Mouse (Mus musculus): ENCODE measurements around the gene Cfap70. TPM values are rescaled to one million over a fixed set of nuclear protein-coding genes. Genes with fewer than 3 reads are reported as not detected.

Gene Cfap70
- total and polyA plus RNA-seq, 3 experiments = 0.11 TPM; not detected in 2

- Histone ChIP-seq H3K36me3 (ENCODE audit: control insufficient read depth in 1 of 2, insufficient read depth in 2 of 2, low read length in 2 of 2) (peaks cover 2 to 13% of the 10 kb centered on the region in 2 experiments; a peak in 3 of 4 replicates), H3K9me3 (replicated peaks; ENCODE audit: insufficient read depth, low read length) (no peaks in the 10 kb centered on the region)
- TF ChIP-seq UBTF (IDR thresholded peaks at IDR 0.05; ENCODE audit: borderline replicate concordance, insufficient read depth, low read depth, low read length) (peak; percentile 77; the same call in 1 of the 2 replicates), TBP (IDR thresholded peaks at IDR 0.05; ENCODE audit: low read depth, low read length) (peak; percentile 95), ELF1 (IDR thresholded peaks at IDR 0.05; ENCODE audit: low read depth, low read length) (peak; percentile 84), MAFK (IDR thresholded peaks at IDR 0.05; ENCODE audit: borderline replicate concordance, low read depth, low read length) (peak; percentile 56; the same call in 1 of the 2 replicates), MAZ (IDR thresholded peaks at IDR 0.05; ENCODE audit: low read depth, low read length) (peak; percentile 93), TAL1 (IDR thresholded peaks at IDR 0.05; ENCODE audit: low read length) (no peak), GATA1 (IDR thresholded peaks at IDR 0.05; ENCODE audit: low read depth, low read length) (no peak), MEF2A (IDR thresholded peaks at IDR 0.05; ENCODE audit: extremely low read depth, insufficient replicate concordance, low read depth, low read length, poor library complexity, severe bottlenecking) (0 out of 2 replicates have a peak, but pooled peaks have one; percentile 49), ZC3H11A (IDR thresholded peaks at IDR 0.05; ENCODE audit: low read depth, low read length) (peak; percentile 33; the same call in 1 of the 2 replicates), TCF12 (IDR thresholded peaks at IDR 0.05; ENCODE audit: low read depth, low read length) (peak; percentile 93), CHD1 (IDR thresholded peaks at IDR 0.05; ENCODE audit: low read depth, low read length) (no peak), GABPA (IDR thresholded peaks at IDR 0.05; ENCODE audit: low read depth, low read length) (no peak), KAT2A (conservative IDR thresholded peaks at IDR 0.05; ENCODE audit: low read depth, low read length) (peak; percentile 92), POLR2AphosphoS5 (IDR thresholded peaks at IDR 0.05; ENCODE audit: borderline replicate concordance, low read depth, low read length) (no peak), E2F4 (IDR thresholded peaks at IDR 0.05; ENCODE audit: borderline replicate concordance, low read depth, low read length) (peak; percentile 55; the same call in 1 of the 2 replicates), CHD2 (IDR thresholded peaks at IDR 0.05; ENCODE audit: low read length) (no peak), MAX (IDR thresholded peaks at IDR 0.05; ENCODE audit: low read length) (peak; percentile 88), ETS1 (IDR thresholded peaks at IDR 0.05; ENCODE audit: low read depth, low read length) (peak; percentile 62; the same call in 1 of the 2 replicates), SIN3A (IDR thresholded peaks at IDR 0.05; ENCODE audit: low read length) (peak; percentile 98), MYC (IDR thresholded peaks at IDR 0.05; ENCODE audit: low read depth, low read length) (peak; percentile 91), EP300 (IDR thresholded peaks at IDR 0.05; ENCODE audit: low read depth in 1 of 2, low read length in 2 of 2) (peak in 1 of 2 experiments; percentile 55; a peak in 2 of 4 replicates), RAD21 (IDR thresholded peaks at IDR 0.05; ENCODE audit: low read depth, low read length) (peak; percentile 26; the same call in 1 of the 2 replicates), HCFC1 (IDR thresholded peaks at IDR 0.05; ENCODE audit: low read depth, low read length) (peak; percentile 98), ZKSCAN1 (IDR thresholded peaks at IDR 0.05; ENCODE audit: low read depth, low read length) (0 out of 2 replicates have a peak, but pooled peaks have one; percentile 60), CTCF (IDR thresholded peaks at IDR 0.05 in 2 of 3, conservative IDR thresholded peaks at IDR 0.05 in 1 of 3; ENCODE audit: control insufficient read depth in 1 of 3, insufficient read depth in 1 of 3, low read depth in 2 of 3, low read length in 3 of 3, poor library complexity in 1 of 3, severe bottlenecking in 1 of 3) (peak in 2 of 3 experiments; percentile 53 to 61; a peak in 4 of 6 replicates), USF1 (IDR thresholded peaks at IDR 0.05; ENCODE audit: low read depth, low read length) (peak; percentile 38; the same call in 1 of the 2 replicates), JUND (IDR thresholded peaks at IDR 0.05; ENCODE audit: low read depth, low read length) (no peak), NELFE (IDR thresholded peaks at IDR 0.05; ENCODE audit: low read depth, low read length) (peak; percentile 90), ZNF384 (IDR thresholded peaks at IDR 0.05; ENCODE audit: low read depth, low read length) (0 out of 2 replicates have a peak, but pooled peaks have one; percentile 9), USF2 (IDR thresholded peaks at IDR 0.05; ENCODE audit: borderline replicate concordance in 1 of 2, insufficient read depth in 1 of 2, low read depth in 1 of 2, low read length in 2 of 2) (no peak), BHLHE40 (IDR thresholded peaks at IDR 0.05; ENCODE audit: borderline replicate concordance, low read depth, low read length) (0 out of 2 replicates have a peak, but pooled peaks have one; percentile 5), MXI1 (IDR thresholded peaks at IDR 0.05; ENCODE audit: low read depth, low read length) (peak; percentile 97), ZMIZ1 (IDR thresholded peaks at IDR 0.05; ENCODE audit: low read depth, low read length) (peak; percentile 84; the same call in 1 of the 2 replicates), NRF1 (IDR thresholded peaks at IDR 0.05; ENCODE audit: insufficient read depth, low read depth, low read length, poor library complexity, severe bottlenecking) (0 out of 2 replicates have a peak, but pooled peaks have one; percentile 18), POLR2AphosphoS2 (IDR thresholded peaks at IDR 0.05; ENCODE audit: low read length) (peak; percentile 77)
Observed at GRCm38 (mm10) chr14:20347991-20348541, 104.0 kb downstream of the Cfap70 start, which contains the start of the genes Ecd and Fam149b. TSS of gene Ecd (minus strand) at chr14:20348121. TSS of gene Fam149b (plus strand) at chr14:20348162.

More at GRCm38 (mm10) chr14:20347991-20348541, 104.0 kb downstream of the Cfap70 start, which contains the start of the genes Ecd and Fam149b:
- peak within 1 kb of the TSS; percentile 95 to 99 for H3K4me3 ChIP-seq (ENCODE audit: control insufficient read depth in 1 of 2, insufficient read depth in 1 of 2, low read depth in 2 of 2, low read length in 2 of 2)
- peak within 1 kb of the TSS; percentile 83 for H3K27ac ChIP-seq (ENCODE audit: control insufficient read depth, low read depth, low read length)
- peak within 1 kb of the TSS; percentile 99 for H3K9ac ChIP-seq (ENCODE audit: control insufficient read depth, low read depth, low read length, poor library complexity, severe bottlenecking)
- H3K4me1 ChIP-seq (ENCODE audit: control insufficient read depth in 1 of 2, insufficient read depth in 2 of 2, low read length in 2 of 2) = peaks cover 2 to 6% of the 10 kb centered on the region in 2 experiments; a peak in 3 of 4 replicates
- peak; percentile 98 for DNase-seq (ENCODE audit: low read depth, low spot score)
- peaks cover 31% of the 10 kb centered on the region for H3K79me2 ChIP-seq (ENCODE audit: control insufficient read depth, insufficient read depth, low read length, poor library complexity)
- H3K27me3 ChIP-seq (ENCODE audit: control insufficient read depth in 1 of 2, insufficient read depth in 2 of 2, low read length in 2 of 2) = no peaks in the 10 kb centered on the region
